Mouse (Mus musculus): ENCODE measurements around the gene Grm1.
A peak's percentile ranks its signal among the peaks of the same experiment; 100 is the strongest.

The Grm1 gene

DNA sequence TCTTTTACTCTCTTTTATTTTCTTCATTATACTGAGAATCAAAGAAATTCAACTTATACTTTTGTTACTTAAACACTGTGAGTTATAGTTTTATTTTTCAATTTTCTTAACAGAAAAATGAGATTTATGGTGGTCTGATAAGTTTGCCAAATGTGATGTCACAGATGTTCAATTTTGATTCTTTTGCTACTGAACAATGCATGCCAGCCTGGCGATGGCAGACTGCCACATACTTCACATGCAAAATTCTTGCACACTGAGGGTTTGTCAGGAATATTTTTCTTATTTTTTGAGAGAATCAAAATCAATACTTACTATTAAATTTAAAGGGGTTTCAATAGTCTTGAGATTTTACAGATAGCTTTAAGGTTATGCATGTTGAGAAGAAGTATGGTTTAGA, 251.0 kb downstream of the Grm1 start:
- DNase-seq (ENCODE audit: low spot score), result no peak

DNA sequence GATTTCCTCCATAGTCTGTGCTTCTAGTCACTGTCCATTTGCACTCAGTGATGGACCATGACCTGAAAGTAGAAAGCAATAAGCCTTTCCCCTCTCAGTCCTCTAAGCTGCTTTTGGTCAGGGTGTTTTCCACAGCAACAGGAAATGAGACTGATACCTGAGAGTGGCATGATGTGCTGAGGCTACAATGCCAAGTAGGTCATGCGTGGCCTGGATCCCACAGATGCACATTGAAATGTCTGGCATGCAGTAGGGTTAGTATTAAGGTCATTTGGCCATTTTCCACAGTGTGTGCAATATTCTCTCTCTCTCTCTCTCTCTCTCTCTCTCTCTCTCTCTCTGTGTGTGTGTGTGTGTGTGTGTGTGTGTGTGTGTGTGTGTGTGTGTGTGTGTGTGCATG, 254.8 kb downstream of the Grm1 start:
- DNase-seq (ENCODE audit: low spot score), result no peak

DNA sequence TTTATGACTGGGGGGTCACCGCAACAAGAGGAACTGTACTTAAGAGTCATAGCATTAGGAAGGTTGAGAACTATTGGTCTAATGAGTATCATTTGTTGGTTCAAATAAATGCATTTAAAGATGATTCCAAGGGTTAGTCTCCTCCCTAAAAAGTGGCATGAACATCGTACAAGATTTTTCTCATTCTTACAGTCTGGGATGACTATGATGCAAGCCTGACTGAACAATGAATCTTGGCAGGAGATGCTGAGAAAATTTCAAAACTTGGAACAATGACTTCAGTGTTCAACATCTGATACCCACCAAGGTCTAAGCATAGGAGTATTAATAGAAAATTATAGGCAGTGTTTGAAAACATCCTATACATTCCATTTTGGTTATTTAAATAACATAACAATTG, 264.1 kb downstream of the Grm1 start:
- DNase-seq (ENCODE audit: low spot score), result no peak

DNA sequence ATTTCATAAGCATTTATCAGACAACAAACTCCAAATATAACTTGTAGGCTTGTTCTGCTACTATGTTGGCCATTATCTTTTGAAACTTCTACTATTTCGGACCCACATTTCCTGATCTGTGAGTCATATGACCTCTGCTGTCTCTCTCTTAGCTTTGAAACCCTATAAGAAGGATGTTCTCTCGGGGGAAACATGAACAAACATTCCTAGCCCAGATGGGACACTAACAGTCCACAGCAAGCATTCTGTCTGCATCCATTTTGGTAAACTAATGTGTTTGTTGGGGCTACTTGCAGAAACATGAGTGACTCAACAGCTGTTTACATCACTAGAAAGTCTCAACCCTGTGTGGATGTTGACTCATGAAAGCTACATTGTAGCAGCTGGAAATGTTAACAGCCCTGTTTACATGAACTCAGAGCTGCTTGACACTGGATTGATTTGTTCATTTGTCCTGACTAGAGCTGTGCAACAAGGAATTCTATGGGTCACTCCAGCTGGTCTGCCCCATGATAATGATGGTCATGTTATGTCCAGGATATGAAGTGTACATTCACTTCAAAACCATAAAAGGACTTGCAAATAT, 267.4 kb downstream of the Grm1 start:
- no peak for DNase-seq (ENCODE audit: low spot score)

DNA sequence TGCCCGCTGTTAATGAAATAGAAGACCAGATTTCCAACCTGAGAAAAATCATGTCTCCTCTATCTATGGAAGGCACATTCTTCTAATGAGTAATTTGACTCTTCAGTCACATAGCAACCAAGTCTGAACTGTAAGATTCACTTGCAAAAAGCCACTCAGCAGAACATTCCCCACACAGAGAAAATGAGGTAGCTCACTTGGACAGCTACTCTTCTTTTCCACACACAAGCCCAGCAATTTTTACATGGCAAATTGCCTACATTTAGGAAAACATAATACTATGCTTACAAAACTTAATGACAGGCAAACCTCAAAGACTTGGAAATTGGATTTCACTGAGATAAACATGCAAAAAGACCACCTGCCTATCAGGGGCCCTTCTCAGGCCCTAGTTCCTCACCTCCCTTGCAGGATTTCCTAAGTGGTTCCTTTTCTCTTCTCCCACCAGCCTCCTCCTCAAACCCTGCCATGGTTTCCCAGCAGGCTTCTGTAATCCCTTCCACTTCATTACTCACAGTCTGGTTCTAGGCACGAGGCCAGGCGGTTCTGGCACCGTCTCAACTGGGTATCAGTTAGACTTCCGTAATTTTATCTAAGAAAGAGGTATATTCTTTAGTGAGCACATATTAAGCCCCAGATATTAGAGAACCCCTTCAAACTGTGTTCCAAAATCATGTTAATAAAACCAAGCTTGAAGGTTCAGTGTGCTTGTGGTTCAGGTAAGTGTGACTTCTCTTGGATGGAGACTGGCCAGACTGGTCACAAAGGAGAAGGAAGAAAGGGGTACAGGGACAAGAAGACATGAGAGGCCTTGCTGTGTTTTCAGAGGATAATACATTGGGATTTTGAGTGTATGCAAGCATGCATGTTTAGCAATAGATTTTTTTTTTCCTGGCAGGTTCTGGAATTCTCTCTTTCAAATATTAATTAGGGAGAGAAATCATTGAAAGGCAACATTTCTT, 269.1 kb downstream of the Grm1 start:
- peak; percentile 2 for DNase-seq (ENCODE audit: low spot score)

DNA sequence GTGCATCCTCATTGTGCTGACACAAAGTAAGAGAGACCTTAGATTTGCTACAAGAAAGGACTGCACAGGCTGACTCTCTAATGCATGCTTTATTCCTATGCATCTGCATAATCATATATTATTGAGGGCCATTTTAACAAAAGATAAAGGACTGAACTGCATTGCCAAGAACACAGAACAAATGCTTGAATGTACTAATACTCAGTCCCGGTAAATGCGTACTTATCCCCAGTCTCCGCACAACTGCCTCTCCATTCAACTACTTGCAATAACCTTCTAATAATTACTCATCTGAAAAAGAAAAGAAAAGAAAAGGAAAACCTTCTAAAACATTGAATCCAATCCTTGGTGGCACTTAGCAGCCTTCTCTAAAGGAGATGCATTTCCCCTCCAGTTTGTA, 272.4 kb downstream of the Grm1 start:
- no peak for DNase-seq (ENCODE audit: low spot score)

DNA sequence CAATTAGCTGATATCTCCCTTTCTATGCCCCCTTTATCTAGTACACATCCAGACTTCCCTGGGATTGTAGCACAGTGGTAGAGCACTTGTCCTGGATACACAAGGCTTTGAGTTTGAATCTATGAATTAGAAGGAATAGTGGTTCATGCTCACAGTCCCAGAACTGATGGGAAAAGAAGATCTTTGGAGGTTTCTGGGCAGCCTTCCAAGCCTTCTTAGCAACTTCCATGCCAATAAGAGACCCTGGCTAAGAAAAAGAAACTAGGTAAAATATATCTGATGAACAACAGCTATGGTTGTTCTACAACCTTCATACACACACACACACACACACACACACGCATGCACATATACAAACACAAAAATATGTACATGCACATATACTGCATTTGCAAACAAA, 286.8 kb downstream of the Grm1 start:
- no peak for DNase-seq (ENCODE audit: low spot score)

DNA sequence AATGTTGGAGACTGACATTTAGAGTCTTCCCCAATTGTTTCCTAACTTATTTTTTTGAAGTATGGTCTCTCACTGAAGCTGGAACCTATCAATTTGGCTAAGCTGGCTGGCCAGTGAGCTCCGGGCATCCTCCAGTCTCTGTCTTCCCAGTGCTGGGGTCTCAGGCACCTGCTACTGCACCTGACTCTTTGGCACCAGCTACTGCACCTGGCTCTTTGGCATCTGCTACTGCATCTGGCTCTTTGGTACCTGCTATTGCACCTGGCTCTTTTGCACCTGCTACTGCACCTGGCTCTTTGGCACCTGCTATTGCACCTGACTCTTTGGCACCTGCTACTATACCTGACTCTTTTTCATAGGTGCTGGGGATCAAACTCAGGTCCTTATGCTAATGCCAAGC, 291.7 kb downstream of the Grm1 start:
- no peak for DNase-seq (ENCODE audit: low spot score)

DNA sequence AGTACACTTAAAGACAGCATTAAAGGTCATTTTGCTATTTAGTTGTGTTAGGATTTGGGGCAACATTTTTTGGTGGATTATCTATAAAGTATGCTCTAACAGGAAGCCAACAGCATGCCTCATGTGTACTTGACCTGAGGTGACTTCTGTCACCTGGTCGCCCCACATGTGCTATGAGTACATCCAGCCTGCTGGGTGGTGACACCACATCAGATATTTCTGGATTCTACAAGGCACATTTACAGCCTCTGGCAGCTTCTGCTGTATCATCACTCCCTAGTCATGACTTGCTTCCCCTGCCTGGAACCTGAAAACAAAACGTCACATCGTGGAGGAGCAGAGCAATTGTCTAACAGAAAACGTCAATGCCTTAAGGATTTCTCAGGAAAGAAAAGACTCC, 292.2 kb downstream of the Grm1 start:
- DNase-seq (ENCODE audit: low spot score), result no peak

DNA sequence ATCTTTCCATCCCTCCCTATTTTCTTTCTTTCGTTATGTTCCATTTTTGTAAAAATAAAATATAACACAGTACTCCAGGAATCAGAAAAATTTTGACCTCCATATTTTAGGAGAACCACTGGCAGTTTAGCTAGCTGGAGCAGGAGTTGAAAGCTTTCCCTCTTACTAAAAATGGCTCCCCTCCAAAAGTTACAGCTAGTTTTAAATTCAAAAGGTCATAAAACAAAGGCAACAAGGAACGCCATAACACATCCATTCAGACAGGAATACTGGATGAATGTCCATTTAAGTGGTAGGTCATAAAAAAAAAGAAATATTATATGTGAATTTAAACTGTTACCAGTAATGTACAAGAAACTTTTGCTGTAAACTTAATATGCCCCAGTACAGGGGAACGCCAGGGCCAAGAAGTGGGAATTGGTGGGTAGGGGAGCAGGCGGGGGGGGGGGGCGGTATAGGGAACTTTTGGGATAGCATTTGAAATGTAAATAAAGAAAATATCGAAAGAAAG, 294.2 kb downstream of the Grm1 start:
- DNase-seq (ENCODE audit: low spot score), result no peak

DNA sequence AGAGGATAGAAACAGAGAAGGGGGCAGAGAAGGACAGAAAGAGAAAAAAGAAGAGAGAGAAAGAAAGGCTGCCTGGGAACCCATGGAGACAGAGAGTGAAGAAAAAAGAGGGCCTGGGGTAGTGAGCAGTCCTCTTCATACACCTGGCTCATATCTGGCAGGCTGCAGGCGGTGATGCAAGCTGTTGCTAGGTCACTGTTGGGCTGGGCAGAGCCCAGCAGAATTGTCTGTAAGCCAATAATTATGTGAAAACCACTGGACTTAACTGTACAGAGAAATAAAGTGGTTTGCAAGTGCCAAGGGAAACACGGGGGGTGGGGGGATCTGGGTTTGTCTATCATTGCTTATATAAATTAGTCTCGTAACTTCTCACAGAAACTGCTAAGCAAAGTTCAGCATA, 297.0 kb downstream of the Grm1 start:
- DNase-seq (ENCODE audit: low spot score), result no peak

DNA sequence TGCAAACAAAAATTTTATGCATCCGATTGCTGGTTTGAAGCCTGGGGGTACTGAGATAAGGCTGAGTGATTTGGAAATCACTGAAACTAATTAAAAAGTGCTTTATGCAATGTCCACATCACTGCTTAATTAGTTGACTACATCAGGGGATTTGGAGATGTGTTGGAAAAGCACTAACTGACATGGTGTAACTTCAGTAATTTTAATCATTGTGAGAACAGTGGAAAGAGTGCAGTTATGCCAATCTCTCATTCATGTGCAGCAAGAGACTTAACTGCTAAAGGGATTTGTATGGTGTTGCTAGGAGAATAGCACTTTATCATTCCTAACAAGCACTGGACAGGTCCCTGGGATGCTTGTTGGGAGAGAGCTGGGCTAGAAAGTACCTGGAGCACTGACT, 307.3 kb downstream of the Grm1 start:
- DNase-seq (ENCODE audit: low spot score), result no peak

DNA sequence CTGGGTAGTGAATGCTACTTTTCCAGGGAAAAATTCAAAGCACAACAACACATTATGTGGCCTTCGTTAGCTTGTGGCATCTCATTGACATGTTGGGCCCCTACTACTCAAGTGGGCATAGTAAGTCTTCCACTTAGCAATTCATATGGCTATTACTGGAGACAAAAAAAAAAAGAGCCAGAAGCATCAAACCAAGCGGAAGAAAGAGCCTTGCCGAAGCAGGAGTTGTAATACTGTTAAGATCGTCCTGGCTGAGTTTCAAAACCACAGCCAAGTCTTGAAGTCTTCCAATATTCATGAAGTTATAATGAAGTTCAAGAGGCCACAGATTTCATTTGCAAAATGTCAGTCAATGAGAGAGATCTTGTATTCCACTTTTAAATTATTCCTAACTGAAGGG, 319.1 kb downstream of the Grm1 start:
- no peak for DNase-seq (ENCODE audit: low spot score)

DNA sequence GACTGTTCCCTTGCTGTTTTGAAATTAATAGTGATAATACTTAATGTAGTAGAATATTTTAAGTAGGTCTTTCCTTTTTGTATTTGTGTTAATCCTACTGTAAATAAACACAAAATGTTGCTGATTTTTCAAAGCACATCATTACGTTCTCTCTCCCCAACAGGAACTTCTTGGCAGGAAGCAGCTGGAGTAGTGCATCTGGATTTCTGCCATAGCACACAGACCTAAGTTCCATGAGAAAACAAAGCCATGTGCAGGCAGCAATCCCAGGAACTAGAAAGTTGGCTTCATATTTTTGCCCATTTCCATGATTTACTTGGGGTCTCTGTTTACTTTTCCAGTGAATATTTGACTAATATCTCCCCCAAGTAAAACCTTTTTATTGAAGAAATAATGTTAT, 320.9 kb downstream of the Grm1 start:
- DNase-seq (ENCODE audit: low spot score), result no peak

DNA sequence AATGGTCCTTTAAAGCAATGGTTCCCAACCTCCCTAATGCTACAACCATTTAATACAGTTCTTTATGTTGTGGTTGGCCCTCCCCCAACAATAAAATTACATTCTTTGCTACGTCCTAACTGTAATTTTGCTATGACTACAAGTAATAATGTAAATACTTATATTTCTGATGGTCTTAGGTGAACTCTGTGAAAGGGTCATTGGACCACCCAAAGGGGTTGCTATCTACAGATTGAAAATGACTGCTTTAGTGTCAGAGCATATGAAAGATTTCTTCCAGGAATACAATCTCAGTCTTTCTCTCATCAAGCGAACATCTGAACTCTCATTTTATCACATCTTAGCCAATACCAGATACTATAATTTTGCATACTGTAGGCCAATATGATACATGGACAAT, 321.4 kb downstream of the Grm1 start:
- DNase-seq (ENCODE audit: low spot score), result no peak

DNA sequence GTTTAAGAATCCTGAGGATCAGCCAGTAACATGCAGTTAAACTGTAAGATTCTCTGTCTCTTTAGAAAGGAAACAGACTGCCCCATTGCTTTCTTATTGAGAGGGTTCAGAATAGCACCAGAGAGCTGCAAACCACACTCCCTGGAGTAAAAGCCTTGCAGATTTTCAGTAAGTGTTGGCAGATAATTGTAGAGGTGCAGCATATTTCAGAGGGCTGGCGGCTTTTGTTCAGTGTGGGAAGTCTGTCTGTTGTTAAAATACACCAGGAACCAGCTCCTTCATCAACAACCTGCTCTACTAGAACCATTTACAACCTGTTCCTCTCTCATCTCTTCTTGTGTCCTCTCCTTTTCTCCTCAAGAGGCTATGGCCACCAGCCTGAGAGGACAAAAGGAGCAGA, 331.1 kb downstream of the Grm1 start:
- DNase-seq (ENCODE audit: low spot score), result no peak

DNA sequence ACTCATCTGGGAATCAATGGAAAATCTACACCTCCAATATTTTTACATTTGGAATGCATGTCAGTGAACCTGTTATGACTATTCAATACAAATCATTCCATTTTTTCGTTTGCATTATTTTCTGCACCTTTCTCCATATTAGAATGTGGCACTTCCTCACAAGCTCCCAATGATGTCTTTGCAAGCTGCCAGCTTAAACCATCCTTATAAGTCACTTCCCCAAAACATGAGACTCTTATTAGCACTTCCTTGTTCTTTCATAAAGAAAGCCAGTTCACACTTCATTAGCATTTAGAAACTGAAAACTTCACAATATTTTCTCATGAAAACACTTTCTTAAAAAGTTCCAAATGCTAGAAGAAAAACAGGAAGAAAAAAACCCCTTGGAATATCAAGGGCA, 338.1 kb downstream of the Grm1 start:
- no peak for DNase-seq (ENCODE audit: low spot score)

DNA sequence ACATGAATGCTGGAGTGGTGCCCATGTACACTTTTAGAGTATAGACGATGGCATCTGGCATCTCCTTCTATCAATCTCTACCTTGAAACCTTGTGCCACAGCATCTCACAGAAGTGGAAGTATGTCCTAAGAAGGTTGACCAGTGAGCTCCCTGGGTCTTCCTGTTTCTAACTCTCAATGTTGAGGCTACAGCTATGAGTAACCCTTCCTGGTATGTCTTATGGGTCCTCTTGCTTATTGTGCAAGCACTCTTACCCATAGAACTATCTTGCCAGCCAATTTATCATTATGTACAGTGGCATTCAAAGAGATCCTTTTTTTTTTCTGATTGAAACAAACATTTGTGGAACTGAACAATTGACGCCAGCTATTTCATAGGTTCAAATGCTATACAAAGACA, 340.0 kb downstream of the Grm1 start:
- no peak for DNase-seq (ENCODE audit: low spot score)

DNA sequence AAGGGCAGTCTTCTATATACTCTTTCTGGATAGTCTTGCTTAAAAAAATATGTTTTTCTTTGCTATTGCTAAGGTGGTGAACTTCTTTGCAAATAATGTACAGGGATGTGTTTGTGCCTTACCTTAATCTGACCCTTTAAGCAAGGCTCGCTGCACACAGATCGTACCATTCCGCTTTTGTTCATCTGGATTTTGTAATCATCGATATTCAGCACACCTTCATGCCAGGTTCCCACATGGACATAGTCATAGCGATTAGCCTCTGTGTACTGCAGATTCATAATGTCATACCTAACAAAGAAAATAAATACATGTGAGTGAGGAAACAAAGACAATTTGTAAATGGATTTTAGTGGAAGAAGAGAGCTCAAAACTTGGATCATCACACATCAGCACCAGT, 340.8 kb downstream of the Grm1 start:
- no peak for DNase-seq (ENCODE audit: low spot score)

DNA sequence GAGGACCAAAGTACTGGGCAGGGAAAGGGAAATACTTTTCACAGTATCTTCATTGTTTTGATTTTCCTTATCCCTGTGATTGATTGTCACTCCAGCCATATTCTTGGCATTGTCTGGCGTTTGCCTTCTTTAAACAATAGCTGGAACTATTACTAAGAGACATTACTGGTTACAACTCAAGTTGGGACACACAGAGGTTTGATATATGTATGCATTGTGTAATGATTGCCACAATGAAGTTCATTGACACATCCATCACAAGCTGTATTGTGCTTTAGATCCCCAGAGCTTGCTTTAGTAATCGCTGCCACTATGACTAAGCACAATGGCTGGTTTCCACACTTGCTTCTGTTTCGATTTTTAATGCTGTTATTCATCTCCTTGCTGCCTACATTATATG, 341.4 kb downstream of the Grm1 start:
- no peak for DNase-seq (ENCODE audit: low spot score)

DNA sequence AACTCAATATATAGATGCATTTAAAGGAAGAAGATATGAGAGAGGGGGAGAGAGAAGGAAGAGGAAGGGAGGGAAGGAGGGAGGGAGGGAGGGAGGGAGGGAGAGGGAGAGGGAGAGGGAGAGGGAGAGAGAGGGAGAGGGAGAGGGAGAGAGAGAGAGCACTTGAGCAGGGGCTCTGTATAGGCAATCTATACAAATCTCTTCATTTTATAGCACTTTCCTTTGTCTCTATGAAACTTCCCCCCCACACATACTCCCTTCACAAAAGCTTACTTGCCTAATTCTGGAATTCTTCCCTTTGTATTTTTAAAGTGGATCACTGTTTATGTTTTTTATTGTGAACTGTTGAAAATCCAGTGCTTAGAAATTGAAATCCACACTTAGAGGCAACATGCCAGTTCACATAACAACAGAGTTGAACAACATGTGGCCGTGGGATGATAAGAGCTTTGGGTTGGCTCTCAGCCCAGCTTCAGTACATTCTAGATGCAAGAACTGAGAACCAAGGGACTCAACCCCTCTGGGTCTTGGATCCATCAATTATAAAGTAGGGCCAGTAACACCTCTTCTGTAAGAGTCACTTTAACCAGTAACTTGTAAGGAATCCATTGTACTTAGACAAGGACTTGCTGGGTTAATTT, 345.0 kb downstream of the Grm1 start:
- DNase-seq (ENCODE audit: low spot score), result no peak

DNA sequence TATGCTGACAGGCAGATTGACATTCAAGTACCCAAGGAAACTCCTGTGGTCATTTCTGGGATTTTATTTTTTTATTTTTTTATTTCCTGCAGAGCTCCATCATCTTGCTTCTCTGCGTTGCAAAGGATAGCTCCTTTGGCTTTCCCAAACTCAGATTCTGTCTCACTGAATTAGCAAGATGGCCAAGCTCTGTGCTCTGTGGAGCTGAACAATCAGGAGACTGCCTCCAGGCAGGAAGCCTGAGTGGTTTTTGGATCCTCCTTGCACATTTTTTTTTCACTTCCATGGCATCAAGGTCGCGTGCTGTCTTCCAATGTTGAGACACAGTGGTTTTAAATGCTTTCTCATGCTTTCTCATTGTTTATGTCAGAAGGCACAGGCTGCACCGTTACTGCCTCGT, 347.6 kb downstream of the Grm1 start:
- no peak for DNase-seq (ENCODE audit: low spot score)

DNA sequence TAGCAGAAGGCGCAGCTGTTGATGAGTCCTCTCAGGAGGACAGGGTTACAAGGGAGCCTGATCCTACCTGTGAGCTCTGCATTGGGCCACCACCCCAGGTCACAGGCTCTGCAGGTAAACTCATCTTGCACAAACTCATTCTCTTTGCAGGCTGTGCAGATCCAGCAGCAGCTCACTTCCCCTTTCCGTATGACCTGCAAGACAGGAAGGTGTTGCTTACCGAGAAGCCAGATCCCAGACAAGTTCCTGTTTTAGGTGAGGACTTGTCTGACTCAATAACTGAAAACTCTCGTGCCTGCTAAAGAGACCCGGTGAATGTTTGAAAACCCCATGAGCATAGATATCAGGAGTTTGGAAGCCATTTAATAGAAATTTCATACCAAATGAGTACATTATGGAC, 349.1 kb downstream of the Grm1 start:
- DNase-seq (ENCODE audit: low spot score), result no peak
